Mouse (Mus musculus): ENCODE data around the gene Cdca4.

GRCm38 (mm10) chr12:112793601-112794355 lies 35.4 kb downstream of the Cdca4 start:
- peak; percentile 61; the same call in 1 of the 2 replicates for TF ChIP-seq POLR2A (IDR thresholded peaks at IDR 0.05; ENCODE audit: low read depth, low read length)
- TF ChIP-seq CTCF (IDR thresholded peaks at IDR 0.05; ENCODE audit: borderline replicate concordance, insufficient read depth, low read length): no peak
